Mouse (Mus musculus) myocyte (in vitro differentiated cells): ENCODE measurements around the gene Eci2.
"Not testable (repeated sequence)": the region's sequence is repeated elsewhere in the genome, so short reads cannot be mapped to it uniquely, and the experiment has no call there.

Experiments used
- CEBPB ChIP-seq: IDR thresholded peaks from 2 replicates; pipeline ENCODE4 v1.6.1; 2011; ENCODE audit warnings: mild to moderate bottlenecking, moderate library complexity; ENCODE audit not compliant: poor library complexity, insufficient read depth, severe bottlenecking
- E2F4 ChIP-seq: IDR thresholded peaks from one replicate; pipeline ENCODE4 v1.6.1; 2011; ENCODE audit warnings: mild to moderate bottlenecking, control low read depth, moderate library complexity; ENCODE audit not compliant: insufficient read depth
- MAX ChIP-seq: IDR thresholded peaks from one replicate; pipeline ENCODE4 v1.6.1; 2011; ENCODE audit warnings: low read depth, mild to moderate bottlenecking, control low read depth
- MYOD1 ChIP-seq, 3 experiments: IDR thresholded peaks; one replicate each; pipeline ENCODE4 v1.6.1; 2011; ENCODE audit warnings: control low read depth in 2 of 3, low read depth in 2 of 3, mild to moderate bottlenecking in 2 of 3, moderate library complexity in 1 of 3; ENCODE audit not compliant: insufficient read length in 2 of 3, control insufficient read depth in 1 of 3
- POLR2A ChIP-seq: IDR thresholded peaks from one replicate; pipeline ENCODE4 v1.6.1; 2011; ENCODE audit warnings: low read depth, mild to moderate bottlenecking, control low read depth, moderate library complexity; ENCODE audit not compliant: insufficient read length
- POLR2AphosphoS2 ChIP-seq: IDR thresholded peaks from one replicate; pipeline ENCODE4 v1.6.1; 2011; ENCODE audit warnings: low read depth, control low read depth; ENCODE audit not compliant: insufficient read length
- REST ChIP-seq: IDR thresholded peaks from one replicate; pipeline ENCODE4 v1.6.1; 2011; ENCODE audit warnings: mild to moderate bottlenecking, control low read depth, moderate library complexity; ENCODE audit not compliant: insufficient read depth, insufficient read length
- SRF ChIP-seq: IDR thresholded peaks from one replicate; pipeline ENCODE4 v1.6.1; 2011; ENCODE audit warnings: low read depth; ENCODE audit not compliant: control insufficient read depth, insufficient read length
- TCF12 ChIP-seq: IDR thresholded peaks from one replicate; pipeline ENCODE4 v1.6.1; 2011; ENCODE audit warnings: mild to moderate bottlenecking, control low read depth; ENCODE audit not compliant: poor library complexity, insufficient read depth, severe bottlenecking
- TCF3 ChIP-seq: IDR thresholded peaks from one replicate; pipeline ENCODE4 v1.6.1; 2011; ENCODE audit warnings: low read depth, control low read depth; ENCODE audit not compliant: insufficient read length
- USF1 ChIP-seq: IDR thresholded peaks from one replicate; pipeline ENCODE4 v1.6.1; 2011; ENCODE audit warnings: low read depth, mild to moderate bottlenecking, control low read depth, moderate library complexity

DNA sequence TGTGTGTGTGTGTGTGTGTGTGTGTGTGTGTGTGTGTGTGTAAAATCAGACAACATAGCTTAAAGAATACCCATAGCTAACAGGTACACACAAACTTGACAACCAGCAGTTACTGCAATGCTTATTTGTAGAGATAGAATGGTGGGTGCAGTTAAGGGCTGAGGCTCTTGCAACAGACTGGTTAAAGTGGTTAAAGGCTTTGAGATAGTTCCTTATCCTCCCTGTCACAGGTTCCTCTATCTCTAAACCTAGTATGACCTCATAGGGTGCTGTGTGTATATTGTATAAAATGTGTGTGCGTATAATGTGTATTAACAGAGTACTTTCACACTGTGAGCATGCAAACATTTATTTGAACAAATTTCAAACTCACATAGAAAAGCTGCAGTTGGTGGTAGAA is 43.4 kb downstream of the Eci2 start:
- TF ChIP-seq SRF; USF1; POLR2A; TCF12; MAX; E2F4; CEBPB; REST; POLR2AphosphoS2; MYOD1 (IDR thresholded peaks at IDR 0.05; ENCODE audit: control insufficient read depth in 1 of 3, insufficient read length in 2 of 3, low read depth in 2 of 3); TCF3: not testable (repeated sequence)
